ENCODE assay signal across 27 mouse cellular contexts in the genomic region with DNA sequence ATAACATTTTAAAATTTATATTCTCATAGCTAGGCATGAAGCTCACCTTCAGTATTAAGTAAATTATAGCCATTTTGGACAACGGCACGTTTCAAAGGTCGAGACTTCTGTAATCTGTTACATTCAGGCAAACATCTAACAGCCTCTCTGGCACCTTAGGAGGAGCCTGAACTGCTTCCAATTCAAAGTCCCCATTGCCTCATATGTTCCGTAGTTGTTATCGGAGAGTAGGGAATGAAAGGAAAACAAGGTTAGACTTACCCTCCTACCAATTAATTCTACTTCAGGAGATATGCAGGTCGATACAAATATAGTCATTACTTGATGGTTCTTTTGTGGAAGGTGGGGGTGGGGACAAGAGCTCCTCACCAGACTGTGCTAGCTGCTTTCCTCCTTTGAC. TPM values are rescaled to one million over a fixed set of nuclear protein-coding genes. Genes with fewer than 3 reads are reported as not detected.
A peak's percentile ranks its signal among the peaks of the same experiment; 100 is the strongest.
DNase-seq lines count a peak whose midpoint lies in the region; ATAC-seq and TF ChIP-seq lines count a peak whose summit lies in the region.
"Had no signal": no experiment of that assay in that cellular context is flagged by ENCODE, and none has a peak within 500 bp of the region (broad histone marks: within the 10 kb centered on the region; RNA-seq: fewer than 3 reads in every experiment).

No protein-coding gene starts in this region.

- TF ChIP-seq POLR2A in kidney, adult 2 months (IDR thresholded peaks at IDR 0.05; ENCODE audit: low read depth, low read length), result no peak
- no peak for TF ChIP-seq POLR2A in liver, adult 2 months (IDR thresholded peaks at IDR 0.05; ENCODE audit: extremely low read depth, insufficient read depth, low read length)

- no peak overlapping the region for H3K4me2 ChIP-seq in liver, embryonic 12.5 days
- H3K4me2 ChIP-seq: embryonic facial prominence, embryonic 12.5 days; forebrain, embryonic 13.5 days; forebrain, embryonic 15.5 days had no signal

- no peak for ATAC-seq in liver, embryonic 12.5 days
- ATAC-seq: activated CD4-positive, CD25-positive, alpha-beta regulatory T cell, adult 4 months; CD4-positive, CD25-positive, alpha-beta regulatory T cell, adult 4 months; forebrain, embryonic 13.5 days; forebrain, embryonic 15.5 days; forebrain, postnatal 0 days; Patski had no signal

- TF ChIP-seq CTCF in kidney, adult 2 months (conservative IDR thresholded peaks at IDR 0.05; ENCODE audit: insufficient read depth, insufficient read length, low read depth, low read length), result no peak
- no peak for TF ChIP-seq CTCF in liver, adult 2 months (IDR thresholded peaks at IDR 0.05; ENCODE audit: low read depth, low read length)

- no peak overlapping the region for H3K4me3 ChIP-seq in kidney, adult 2 months (ENCODE audit: insufficient read depth, low read depth, low read length)
- no peak overlapping the region for H3K4me3 ChIP-seq in liver, adult 2 months (ENCODE audit: insufficient read depth, low read depth, low read length)
- no peak overlapping the region for H3K4me3 ChIP-seq in liver, embryonic 12.5 days
- H3K4me3 ChIP-seq: embryonic facial prominence, embryonic 10.5 days; embryonic facial prominence, embryonic 12.5 days; forebrain, embryonic 13.5 days; forebrain, embryonic 15.5 days had no signal

- 60% methylated on average over 6 of the region's 6 CpGs for WGBS in kidney, adult 2 months
- WGBS in liver, adult 2 months, result 24% methylated on average over 6 of the region's 6 CpGs
- 76% methylated on average over 6 of the region's 6 CpGs for WGBS in liver, embryonic 12.5 days (ENCODE audit: insufficient replicate concordance)

- H3K27me3 ChIP-seq in kidney, adult 2 months (replicated peaks; ENCODE audit: control insufficient read depth, insufficient read depth, low read length), result no peaks in the 10 kb centered on the region
- no peaks in the 10 kb centered on the region for H3K27me3 ChIP-seq in liver, adult 2 months (ENCODE audit: control insufficient read depth, insufficient read depth, low read length)
- no peaks in the 10 kb centered on the region for H3K27me3 ChIP-seq in liver, embryonic 12.5 days (replicated peaks)
- H3K27me3 ChIP-seq: CH12.LX; embryonic facial prominence, embryonic 12.5 days; forebrain, embryonic 13.5 days; forebrain, embryonic 15.5 days; Patski had no signal

- H3K36me3 ChIP-seq in kidney, adult 2 months (ENCODE audit: control insufficient read depth, insufficient read depth, low read length), result no peaks in the 10 kb centered on the region
- H3K36me3 ChIP-seq in liver, adult 2 months (ENCODE audit: control insufficient read depth, insufficient read depth, low read length), result no peaks in the 10 kb centered on the region
- no peaks in the 10 kb centered on the region for H3K36me3 ChIP-seq in liver, embryonic 12.5 days
- H3K36me3 ChIP-seq: embryonic facial prominence, embryonic 10.5 days; embryonic facial prominence, embryonic 12.5 days; forebrain, embryonic 15.5 days had no signal

- H3K79me2 ChIP-seq in liver, adult 2 months (ENCODE audit: control insufficient read depth, insufficient read depth, low read length), result no peaks in the 10 kb centered on the region

- H3K27ac ChIP-seq in kidney, adult 2 months (ENCODE audit: insufficient read depth, low read depth, low read length), result no peak overlapping the region
- peak overlapping the region; percentile 98 for H3K27ac ChIP-seq in liver, adult 2 months (replicated peaks; ENCODE audit: insufficient read depth, low read depth, low read length)
- no peak overlapping the region for H3K27ac ChIP-seq in liver, embryonic 12.5 days
- H3K27ac ChIP-seq: embryonic facial prominence, embryonic 10.5 days; embryonic facial prominence, embryonic 12.5 days; forebrain, embryonic 13.5 days; forebrain, embryonic 15.5 days had no signal

- H3K4me1 ChIP-seq in kidney, adult 2 months (ENCODE audit: control insufficient read depth, insufficient read depth, low read length), result no peaks in the 10 kb centered on the region
- H3K4me1 ChIP-seq in liver, adult 2 months (ENCODE audit: control insufficient read depth, insufficient read depth, low read length), result peaks cover 13% of the 10 kb centered on the region; the same call in 1 of the 2 replicates
- H3K4me1 ChIP-seq in liver, embryonic 12.5 days, result no peaks in the 10 kb centered on the region
- H3K4me1 ChIP-seq: embryonic facial prominence, embryonic 10.5 days; embryonic facial prominence, embryonic 12.5 days; forebrain, embryonic 13.5 days; forebrain, embryonic 15.5 days had no signal

- H3K9ac ChIP-seq in liver, adult 2 months (ENCODE audit: low read depth, low read length), result peak overlapping the region; percentile 71; the same call in 1 of the 2 replicates
- no peak overlapping the region for H3K9ac ChIP-seq in liver, embryonic 12.5 days
- H3K9ac ChIP-seq: embryonic facial prominence, embryonic 12.5 days; forebrain, embryonic 13.5 days; forebrain, embryonic 15.5 days; forebrain, postnatal 0 days had no signal

- DNase-seq in adrenal gland, adult 2 months, result peak; percentile 14
- no peak for DNase-seq in adrenal gland, adult 18-20 months (ENCODE audit: low spot score in 2 of 2)
- DNase-seq in kidney, adult 2 months, result peak; percentile 40
- no peak for DNase-seq in kidney, adult 11 months
- DNase-seq in liver, adult 2 months (ENCODE audit: extremely low read depth, low read depth, low spot score), result peak; percentile 99
- DNase-seq: adrenal gland, adult 8-10 months; B cell, adult 2 months; cerebellum, adult 11-12 months; cerebellum, adult 2 months; cerebellum, adult 9-10 months; cerebellum, postnatal 10 days; cerebellum, postnatal 25 days; forebrain, postnatal 0 days had no signal

- H3K9me3 ChIP-seq in liver, embryonic 12.5 days (replicated peaks), result no peaks in the 10 kb centered on the region
- H3K9me3 ChIP-seq: embryonic facial prominence, embryonic 10.5 days; embryonic facial prominence, embryonic 12.5 days; forebrain, embryonic 13.5 days; forebrain, embryonic 15.5 days; G1E had no signal

RNA-seq across cellular contexts. Expression of gene Gphn, which starts 10.7 kb away (rescaled TPM):
- total RNA-seq in adrenal gland, adult 2 months (2021), result 10 to 100 TPM; 28.1 to 30.4 TPM
- 22.8 and 30.6 TPM in 2 replicates for polyA plus RNA-seq in adrenal gland, adult 2 months (2012; rRNA removed)
- 10 to 100 TPM; 25.0 to 27.7 TPM for total RNA-seq in adrenal gland, adult 18-20 months (2021)
- 30.0 and 33.6 TPM in 2 replicates for polyA plus RNA-seq in kidney, adult 2 months (2012; rRNA removed)
- 52.6 and 59.4 TPM in 2 replicates for total RNA-seq in liver, adult 2 months (2014; rRNA removed)
- polyA plus RNA-seq in liver, adult 2 months (2012; rRNA removed), result 31.6 and 33.5 TPM in 2 replicates
- 7.0 and 7.2 TPM in 2 replicates for polyA plus RNA-seq in liver, embryonic 12.5 days (2016; fragmentation: Nextera tagmentation; extraction: Ambion mirVana)

RNA-seq across cellular contexts. Expression of gene Gm6657, which starts 21.4 kb away (rescaled TPM):
- total RNA-seq in adrenal gland, adult 2 months (2021), result not detected
- polyA plus RNA-seq in adrenal gland, adult 2 months (2012; rRNA removed), result not detected in 2 replicates
- total RNA-seq in adrenal gland, adult 18-20 months (2021), result not detected
- polyA plus RNA-seq in kidney, adult 2 months (2012; rRNA removed), result not detected in 2 replicates
- total RNA-seq in liver, adult 2 months (2014; rRNA removed), result not detected in 2 replicates
- not detected in 2 replicates for polyA plus RNA-seq in liver, adult 2 months (2012; rRNA removed)
- not detected in 2 replicates for polyA plus RNA-seq in liver, embryonic 12.5 days (2016; fragmentation: Nextera tagmentation; extraction: Ambion mirVana)
- total RNA-seq: adrenal gland, adult 8-10 months; adrenal gland, postnatal 36 days; CH12.LX; forebrain, postnatal 0 days; G1E had no signal
- polyA plus RNA-seq: activated CD4-positive, CD25-positive, alpha-beta regulatory T cell, adult 4 months; CD4-positive, CD25-positive, alpha-beta regulatory T cell, adult 4 months; cerebellum, adult 2 months; cortical plate, adult 2 months; embryonic facial prominence, embryonic 10.5 days; embryonic facial prominence, embryonic 12.5 days; embryonic facial prominence, embryonic 14.5 days; forebrain, embryonic 11.5 days; forebrain, embryonic 13.5 days; forebrain, embryonic 15.5 days; forebrain, postnatal 0 days; G1E; Patski had no signal

Comparison
In these comparisons a context has a peak if more than half of its experiments do, and no peak if none do; other contexts are left out.
1. DNase-seq: peak in adrenal gland, adult 2 months (single experiment), kidney, adult 2 months (single experiment) and liver, adult 2 months (single experiment); none in adrenal gland, adult 18-20 months (0 of 2) and kidney, adult 11 months (single experiment).